Mouse (Mus musculus): ENCODE measurements around the gene Bend6.

DNA sequence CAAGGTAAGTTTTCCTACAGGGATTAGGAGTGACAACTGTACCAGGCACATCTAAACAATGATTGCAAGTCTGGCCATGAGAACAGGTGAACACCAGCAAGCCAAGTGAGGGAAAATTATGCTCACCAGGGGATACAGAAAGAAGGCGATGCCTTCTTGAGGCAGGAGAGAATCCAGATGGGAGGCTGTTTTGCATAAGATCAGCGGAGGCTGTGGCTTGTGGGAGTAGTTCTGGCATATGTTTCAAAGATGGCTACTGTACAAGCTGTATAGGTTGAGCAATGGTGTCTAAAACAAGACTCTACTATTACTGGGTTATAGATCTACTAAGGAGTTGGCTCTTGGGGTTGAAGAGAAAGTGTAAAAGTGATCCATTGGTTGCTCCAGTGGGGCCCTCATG, 89.7 kb downstream of the Bend6 start:
- no peak for TF ChIP-seq POLR2A (IDR thresholded peaks at IDR 0.05; ENCODE audit: insufficient read depth, low read length)
- TF ChIP-seq CTCF (IDR thresholded peaks at IDR 0.05; ENCODE audit: low read depth, low read length) = no peak
- no peak for TF ChIP-seq EP300 (IDR thresholded peaks at IDR 0.05; ENCODE audit: insufficient read depth, low read depth, low read length)
